Mouse (Mus musculus): ENCODE results near the gene Ptprq. TPM values are rescaled to one million over a fixed set of nuclear protein-coding genes. Genes with fewer than 3 reads are reported as not detected.

Ptprq gene
- polyA plus RNA-seq, 1 experiment from 2014 or later, result 0.09 TPM

- no peak overlapping the region for H3K4me2 ChIP-seq (replicated peaks; ENCODE audit: low read depth, low read length)
- H3K27me3 ChIP-seq (ENCODE audit: control insufficient read depth, insufficient read depth, low read length), result no peaks in the 10 kb centered on the region
- H3K9ac ChIP-seq (ENCODE audit: low read depth, low read length), result no peak overlapping the region
- H3K9me3 ChIP-seq (ENCODE audit: control insufficient read depth, low read length), result no peaks in the 10 kb centered on the region
- WGBS, result 91% methylated on average over 6 of the region's 6 CpGs
- no peaks in the 10 kb centered on the region for H3K4me1 ChIP-seq (ENCODE audit: control insufficient read depth, insufficient read depth, low read length)
- H3K27ac ChIP-seq (ENCODE audit: low read depth, low read length), result no peak overlapping the region
- H3K4me3 ChIP-seq (ENCODE audit: low read length), result no peak overlapping the region
- no peak for ATAC-seq (ENCODE audit: low FRiP score, low TSS enrichment)
- H3K36me3 ChIP-seq (ENCODE audit: control insufficient read depth, insufficient read depth, low read length), result no peaks in the 10 kb centered on the region
Measured at GRCm38 (mm10) chr10:107601371-107601770, 118.5 kb downstream of the Ptprq start.

DNA sequence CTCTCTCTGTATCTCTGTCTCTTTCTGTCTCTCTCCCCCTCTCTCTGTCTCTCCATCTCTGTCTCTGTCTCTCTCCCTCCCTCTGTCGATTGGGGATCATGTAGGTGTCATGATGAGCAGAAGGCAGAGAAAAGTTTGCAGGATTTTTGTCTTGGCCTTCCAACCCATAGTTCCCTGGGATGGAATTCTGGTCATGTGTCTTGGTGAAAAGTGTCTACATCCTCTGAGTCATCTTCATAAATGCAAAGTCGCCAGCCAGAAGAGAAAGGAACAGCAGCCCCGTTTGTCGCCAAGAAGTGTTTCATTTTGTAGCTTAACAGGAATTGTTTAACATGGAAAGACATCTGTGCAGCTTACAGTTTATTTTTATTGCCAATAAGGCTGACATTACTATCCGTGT, 136.5 kb downstream of the Ptprq start:
- no peaks in the 10 kb centered on the region for H3K36me3 ChIP-seq (ENCODE audit: control insufficient read depth, insufficient read depth, low read length)
- no peak overlapping the region for H3K4me2 ChIP-seq (replicated peaks; ENCODE audit: low read depth, low read length)
- no peaks in the 10 kb centered on the region for H3K4me1 ChIP-seq (ENCODE audit: control insufficient read depth, insufficient read depth, low read length)
- H3K9me3 ChIP-seq (ENCODE audit: control insufficient read depth, low read length), result no peaks in the 10 kb centered on the region
- 78% methylated on average over 5 of the region's 5 CpGs for WGBS
- H3K27ac ChIP-seq (ENCODE audit: low read depth, low read length), result no peak overlapping the region
- no peak for ATAC-seq (ENCODE audit: low FRiP score, low TSS enrichment)
- no peaks in the 10 kb centered on the region for H3K27me3 ChIP-seq (ENCODE audit: control insufficient read depth, insufficient read depth, low read length)
- H3K9ac ChIP-seq (ENCODE audit: low read depth, low read length), result no peak overlapping the region
- H3K4me3 ChIP-seq (ENCODE audit: low read length), result no peak overlapping the region

- no peak overlapping the region for H3K27ac ChIP-seq (ENCODE audit: low read depth, low read length)
- no peaks in the 10 kb centered on the region for H3K36me3 ChIP-seq (ENCODE audit: control insufficient read depth, insufficient read depth, low read length)
- WGBS, result 21% methylated on average over 3 of the region's 3 CpGs
- ATAC-seq (ENCODE audit: low FRiP score, low TSS enrichment), result no peak
- no peak overlapping the region for H3K9ac ChIP-seq (ENCODE audit: low read depth, low read length)
- H3K4me2 ChIP-seq (replicated peaks; ENCODE audit: low read depth, low read length), result no peak overlapping the region
- H3K4me3 ChIP-seq (ENCODE audit: low read length), result no peak overlapping the region
- no peaks in the 10 kb centered on the region for H3K4me1 ChIP-seq (ENCODE audit: control insufficient read depth, insufficient read depth, low read length)
- H3K9me3 ChIP-seq (ENCODE audit: control insufficient read depth, low read length), result no peaks in the 10 kb centered on the region
- H3K27me3 ChIP-seq (ENCODE audit: control insufficient read depth, insufficient read depth, low read length), result no peaks in the 10 kb centered on the region
Measured at GRCm38 (mm10) chr10:107569044-107569443, 150.8 kb downstream of the Ptprq start.

DNA sequence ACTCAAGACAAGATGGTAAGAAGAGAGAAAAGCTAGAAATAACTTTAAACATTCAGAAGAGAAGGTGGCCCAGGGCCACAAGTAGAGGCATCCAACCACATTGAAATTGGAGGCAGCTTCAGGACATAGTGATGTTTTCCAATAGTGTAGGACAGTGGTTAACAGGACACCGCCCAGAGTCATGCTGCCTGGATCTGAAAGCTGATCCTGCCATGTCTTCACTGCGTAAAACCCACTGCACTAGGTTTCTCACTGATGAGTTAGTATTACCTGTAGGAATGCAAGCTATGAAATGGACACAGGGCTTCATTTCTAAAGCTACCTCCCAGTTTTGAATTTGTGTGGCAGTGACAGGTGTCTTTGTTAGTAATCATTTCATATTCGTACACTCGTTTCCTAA, 151.6 kb downstream of the Ptprq start:
- no peaks in the 10 kb centered on the region for H3K4me1 ChIP-seq (ENCODE audit: control insufficient read depth, insufficient read depth, low read length)
- no peaks in the 10 kb centered on the region for H3K9me3 ChIP-seq (ENCODE audit: control insufficient read depth, low read length)
- H3K36me3 ChIP-seq (ENCODE audit: control insufficient read depth, insufficient read depth, low read length), result no peaks in the 10 kb centered on the region
- WGBS, result 63% methylated on average over 4 of the region's 4 CpGs
- H3K9ac ChIP-seq (ENCODE audit: low read depth, low read length), result no peak overlapping the region
- H3K4me3 ChIP-seq (ENCODE audit: low read length), result no peak overlapping the region
- H3K27me3 ChIP-seq (ENCODE audit: control insufficient read depth, insufficient read depth, low read length), result no peaks in the 10 kb centered on the region
- no peak; the same call in 1 of the 2 replicates for ATAC-seq (ENCODE audit: low FRiP score, low TSS enrichment)
- no peak overlapping the region for H3K4me2 ChIP-seq (replicated peaks; ENCODE audit: low read depth, low read length)
- no peak overlapping the region for H3K27ac ChIP-seq (ENCODE audit: low read depth, low read length)

- Histone ChIP-seq H3K36me3 (ENCODE audit: control insufficient read depth, insufficient read depth, low read length) (no peaks in the 10 kb centered on the region), H3K4me2 (replicated peaks; ENCODE audit: low read depth, low read length) (peak overlapping the region; percentile 8; the same call in 1 of the 2 replicates), H3K9me3 (ENCODE audit: control insufficient read depth, low read length) (no peaks in the 10 kb centered on the region), H3K27me3 (ENCODE audit: control insufficient read depth, insufficient read depth, low read length) (no peaks in the 10 kb centered on the region), H3K4me3 (ENCODE audit: low read length) (no peak overlapping the region), H3K9ac (ENCODE audit: low read depth, low read length) (no peak overlapping the region), H3K4me1 (ENCODE audit: control insufficient read depth, insufficient read depth, low read length) (no peaks in the 10 kb centered on the region), H3K27ac (ENCODE audit: low read depth, low read length) (no peak overlapping the region)
- WGBS, result 7% methylated on average over 13 of the region's 13 CpGs
- ATAC-seq (ENCODE audit: low FRiP score, low TSS enrichment), result peak; percentile 55; the same call in 1 of the 2 replicates
Measured at GRCm38 (mm10) chr10:107562875-107563274, 157.0 kb downstream of the Ptprq start.

GRCm38 (mm10) chr10:107560881-107561280, 159.0 kb downstream of the Ptprq start:
- no peak overlapping the region for H3K27ac ChIP-seq (ENCODE audit: low read depth, low read length)
- H3K4me2 ChIP-seq (replicated peaks; ENCODE audit: low read depth, low read length), result no peak overlapping the region
- H3K9me3 ChIP-seq (ENCODE audit: control insufficient read depth, low read length), result no peaks in the 10 kb centered on the region
- no peak overlapping the region for H3K9ac ChIP-seq (ENCODE audit: low read depth, low read length)
- H3K4me3 ChIP-seq (ENCODE audit: low read length), result no peak overlapping the region
- H3K27me3 ChIP-seq (ENCODE audit: control insufficient read depth, insufficient read depth, low read length), result no peaks in the 10 kb centered on the region
- H3K4me1 ChIP-seq (ENCODE audit: control insufficient read depth, insufficient read depth, low read length), result no peaks in the 10 kb centered on the region
- no peaks in the 10 kb centered on the region for H3K36me3 ChIP-seq (ENCODE audit: control insufficient read depth, insufficient read depth, low read length)
- no peak for ATAC-seq (ENCODE audit: low FRiP score, low TSS enrichment)

GRCm38 (mm10) chr10:107543026-107543425, 176.8 kb downstream of the Ptprq start:
- Histone ChIP-seq H3K27me3 (ENCODE audit: control insufficient read depth, insufficient read depth, low read length) (no peaks in the 10 kb centered on the region), H3K27ac (ENCODE audit: low read depth, low read length) (no peak overlapping the region), H3K4me2 (replicated peaks; ENCODE audit: low read depth, low read length) (no peak overlapping the region), H3K4me1 (ENCODE audit: control insufficient read depth, insufficient read depth, low read length) (no peaks in the 10 kb centered on the region), H3K9me3 (ENCODE audit: control insufficient read depth, low read length) (no peaks in the 10 kb centered on the region), H3K4me3 (ENCODE audit: low read length) (no peak overlapping the region), H3K36me3 (ENCODE audit: control insufficient read depth, insufficient read depth, low read length) (no peaks in the 10 kb centered on the region), H3K9ac (ENCODE audit: low read depth, low read length) (no peak overlapping the region)
- 12% methylated on average over 1 of the region's 1 CpGs for WGBS
- ATAC-seq (ENCODE audit: low FRiP score, low TSS enrichment), result no peak

DNA sequence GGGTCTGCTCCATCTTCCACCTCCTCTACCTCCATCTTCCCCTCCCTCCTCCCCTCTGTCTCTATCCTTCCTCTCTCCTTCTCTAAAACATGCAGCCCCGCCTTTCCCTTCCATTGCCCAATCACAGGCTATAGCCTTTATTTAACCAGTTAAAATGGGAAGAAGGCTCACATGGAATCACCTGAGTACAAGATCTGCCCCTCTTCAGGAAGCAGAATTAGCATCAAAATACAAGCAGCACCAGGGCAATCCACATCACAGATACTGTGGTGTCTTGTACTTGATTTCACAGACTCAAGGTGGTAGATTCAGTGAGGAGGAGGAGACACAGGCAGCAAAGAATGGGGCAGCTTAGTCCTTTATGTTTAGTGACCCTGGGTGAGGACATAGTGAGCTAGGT, 191.1 kb downstream of the Ptprq start:
- H3K36me3 ChIP-seq (ENCODE audit: control insufficient read depth, insufficient read depth, low read length), result no peaks in the 10 kb centered on the region
- H3K9ac ChIP-seq (ENCODE audit: low read depth, low read length), result no peak overlapping the region
- no peaks in the 10 kb centered on the region for H3K27me3 ChIP-seq (ENCODE audit: control insufficient read depth, insufficient read depth, low read length)
- ATAC-seq (ENCODE audit: low FRiP score, low TSS enrichment), result no peak
- H3K4me3 ChIP-seq (ENCODE audit: low read length), result no peak overlapping the region
- H3K9me3 ChIP-seq (ENCODE audit: control insufficient read depth, low read length), result no peaks in the 10 kb centered on the region
- H3K4me2 ChIP-seq (replicated peaks; ENCODE audit: low read depth, low read length), result no peak overlapping the region
- 80% methylated on average over 1 of the region's 1 CpGs for WGBS
- no peaks in the 10 kb centered on the region for H3K4me1 ChIP-seq (ENCODE audit: control insufficient read depth, insufficient read depth, low read length)
- no peak overlapping the region for H3K27ac ChIP-seq (ENCODE audit: low read depth, low read length)

DNA sequence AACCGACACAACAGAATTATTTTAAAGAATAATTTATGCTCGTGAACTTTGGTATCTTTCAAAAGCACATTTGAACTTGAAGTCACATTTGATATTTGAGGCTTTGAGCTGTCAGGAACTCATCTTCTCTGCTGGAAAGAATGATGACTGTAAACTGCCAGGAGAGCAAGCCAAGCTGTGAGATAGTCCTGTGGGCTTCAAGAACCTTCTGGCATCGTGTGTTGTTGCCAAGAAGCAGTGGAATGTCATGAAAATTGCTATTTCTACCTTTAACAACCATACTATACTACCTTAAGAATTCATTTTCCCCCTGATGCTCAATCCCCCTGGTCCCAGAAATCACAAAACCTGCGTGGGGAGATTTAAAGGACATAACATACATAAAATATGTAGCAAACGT, 200.6 kb downstream of the Ptprq start:
- ATAC-seq (ENCODE audit: low FRiP score, low TSS enrichment), result no peak
- Histone ChIP-seq H3K27ac (ENCODE audit: low read depth, low read length) (no peak overlapping the region), H3K4me3 (ENCODE audit: low read length) (no peak overlapping the region), H3K36me3 (ENCODE audit: control insufficient read depth, insufficient read depth, low read length) (no peaks in the 10 kb centered on the region), H3K4me1 (ENCODE audit: control insufficient read depth, insufficient read depth, low read length) (no peaks in the 10 kb centered on the region), H3K9me3 (ENCODE audit: control insufficient read depth, low read length) (no peaks in the 10 kb centered on the region), H3K4me2 (replicated peaks; ENCODE audit: low read depth, low read length) (no peak overlapping the region), H3K9ac (ENCODE audit: low read depth, low read length) (no peak overlapping the region), H3K27me3 (ENCODE audit: control insufficient read depth, insufficient read depth, low read length) (no peaks in the 10 kb centered on the region)
- WGBS, result 63% methylated on average over 5 of the region's 5 CpGs

- Histone ChIP-seq H3K4me1 (ENCODE audit: control insufficient read depth, insufficient read depth, low read length) (no peaks in the 10 kb centered on the region), H3K36me3 (ENCODE audit: control insufficient read depth, insufficient read depth, low read length) (no peaks in the 10 kb centered on the region), H3K27ac (ENCODE audit: low read depth, low read length) (no peak overlapping the region), H3K9me3 (ENCODE audit: control insufficient read depth, low read length) (no peaks in the 10 kb centered on the region), H3K4me2 (replicated peaks; ENCODE audit: low read depth, low read length) (no peak overlapping the region), H3K4me3 (ENCODE audit: low read length) (no peak overlapping the region), H3K27me3 (ENCODE audit: control insufficient read depth, insufficient read depth, low read length) (no peaks in the 10 kb centered on the region), H3K9ac (ENCODE audit: low read depth, low read length) (no peak overlapping the region)
- 52% methylated on average over 7 of the region's 7 CpGs for WGBS
- ATAC-seq (ENCODE audit: low FRiP score, low TSS enrichment), result 0 out of 2 replicates have a peak, but pooled peaks have one; percentile 69
Measured at GRCm38 (mm10) chr10:107516641-107517040, 203.2 kb downstream of the Ptprq start.
